Mouse (Mus musculus) hindbrain, embryonic 13.5 days (tissue): ENCODE data around the gene Zfp28. TPM values are rescaled to one million over a fixed set of nuclear protein-coding genes. Genes with fewer than 3 reads are reported as not detected.

Experiments
- ATAC-seq: fragments of 200-750 bp; cut with Nextera tagmentation; 2 replicates; pipeline ENCODE4 v1.8.0; 2017; ENCODE audit warnings: moderate TSS enrichment; ENCODE audit not compliant: low FRiP score
- H3K27ac ChIP-seq: fragments of 300-500 bp; sonication (generic); 2 replicates; pipeline ENCODE4 v1.5.1; 2015; ENCODE audit warnings: inconsistent platforms, mild to moderate bottlenecking, moderate library complexity
- H3K27me3 ChIP-seq: fragments of 300-500 bp; sonication (generic); 2 replicates; pipeline ENCODE4 v1.6.1; 2015; ENCODE audit warnings: mild to moderate bottlenecking, inconsistent platforms
- H3K36me3 ChIP-seq: fragments of 300-500 bp; sonication (generic); 2 replicates; pipeline ENCODE4 v1.6.1; 2015; ENCODE audit warnings: mild to moderate bottlenecking, inconsistent platforms
- H3K4me1 ChIP-seq: fragments of 300-500 bp; sonication (generic); replicated peaks from 2 replicates; pipeline ENCODE4 v1.6.1; 2015; ENCODE audit warnings: inconsistent platforms
- H3K4me2 ChIP-seq: fragments of 300-500 bp; sonication (generic); 2 replicates; pipeline ENCODE4 v1.6.1; 2015; ENCODE audit warnings: inconsistent platforms, mild to moderate bottlenecking, moderate library complexity
- H3K4me3 ChIP-seq: fragments of 300-500 bp; sonication (generic); 2 replicates; pipeline ENCODE4 v1.5.1; 2015; ENCODE audit warnings: mild to moderate bottlenecking, inconsistent platforms
- H3K9ac ChIP-seq: fragments of 300-500 bp; sonication (generic); 2 replicates; pipeline ENCODE4 v1.6.1; 2015; ENCODE audit warnings: mild to moderate bottlenecking, inconsistent platforms
- H3K9me3 ChIP-seq: fragments of 300-500 bp; sonication (generic); 2 replicates; pipeline ENCODE4 v1.6.1; 2016; ENCODE audit warnings: inconsistent platforms
- WGBS: fragments of 180-500 bp; shearing (Covaris S2); methylation state at CpG from one replicate; pipeline ENCODE4 v1.1.7; 2015; 5-methylcytosine and 5-hydroxymethylcytosine counted together
- polyA plus RNA-seq: library from polyadenylated mRNA; unstranded; fragments of >200 nt; fragmentation: Nextera tagmentation; extraction: Ambion mirVana; gene quantifications from 2 replicates; pipeline ENCODE4 v1.2.1, GENCODE M21; 2015

Zfp28 gene
- polyA plus RNA-seq, result 16.2 and 17.0 TPM in 2 replicates

DNA sequence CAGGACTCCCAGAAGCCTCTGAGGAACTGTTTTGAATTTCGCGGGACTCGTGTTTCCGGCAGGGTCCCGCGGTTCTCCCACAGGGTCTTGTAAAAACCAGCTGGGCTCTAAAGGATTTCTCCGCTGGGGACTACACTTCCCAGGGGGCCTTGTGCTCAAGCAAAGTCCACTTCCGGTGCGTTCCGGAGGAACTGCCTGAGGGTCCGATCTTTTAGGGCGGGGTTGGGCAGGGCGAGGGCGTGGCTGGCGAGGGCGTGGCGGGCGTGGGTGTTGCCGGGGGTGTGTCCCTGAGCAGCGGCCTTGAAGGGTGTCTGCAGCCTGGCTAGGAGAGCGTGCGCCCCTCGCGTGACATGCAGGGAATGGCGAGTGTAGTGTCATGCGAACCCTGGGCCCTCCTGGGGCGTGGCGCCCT, at the start of gene Zfp28:
Zfp28 (plus strand) TSS at position 252 of the 412 bp plus-strand sequence.
- Histone ChIP-seq H3K9ac (peak within 1 kb of the TSS; percentile 85), H3K9me3 (no peaks in the 10 kb centered on the region), H3K4me1 (peaks cover 20% of the 10 kb centered on the region), H3K27ac (peak within 1 kb of the TSS; percentile 66), H3K4me3 (peak within 1 kb of the TSS; percentile 72), H3K36me3 (peaks cover 24% of the 10 kb centered on the region), H3K27me3 (no peaks in the 10 kb centered on the region), H3K4me2 (peak within 1 kb of the TSS; percentile 78)
- WGBS, result under 1% methylated on average over 28 of the region's 28 CpGs
- peak; percentile 96 for ATAC-seq

DNA sequence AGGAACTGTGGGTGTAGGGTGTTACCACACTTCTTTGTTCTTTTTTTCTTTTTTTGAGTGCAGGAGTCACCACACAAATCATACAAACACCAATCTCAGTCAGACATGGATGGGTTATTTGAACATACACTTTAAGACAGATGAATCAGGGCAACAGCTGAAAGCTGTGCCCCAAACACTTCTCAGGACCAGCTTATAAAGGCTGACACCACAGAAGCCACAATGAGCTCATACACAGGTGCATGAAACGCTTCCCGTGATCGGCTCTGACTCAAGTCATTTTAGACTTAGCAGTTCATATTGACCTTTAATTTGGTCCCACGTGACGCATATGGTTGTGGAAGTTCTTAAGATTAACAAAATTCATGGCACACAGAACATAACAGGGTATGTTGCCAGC, 43.2 kb upstream of the Zfp28 start:
- WGBS, result 84% methylated on average over 5 of the region's 5 CpGs
- H3K4me2 ChIP-seq, result no peak overlapping the region
- peaks cover 3% of the 10 kb centered on the region; the same call in 1 of the 2 replicates for H3K27me3 ChIP-seq
- no peaks in the 10 kb centered on the region for H3K9me3 ChIP-seq
- ATAC-seq, result no peak
- no peaks in the 10 kb centered on the region; the same call in 1 of the 2 replicates for H3K4me1 ChIP-seq
- no peak overlapping the region for H3K9ac ChIP-seq
- no peak overlapping the region for H3K4me3 ChIP-seq
- H3K36me3 ChIP-seq, result no peaks in the 10 kb centered on the region
- H3K27ac ChIP-seq, result no peak overlapping the region

GRCm38 (mm10) chr7:6343501-6344071, 39.5 kb upstream of the Zfp28 start, which contains the start of gene Gm3854:
Gm3854 (plus strand) TSS chr7:6343759.
- Histone ChIP-seq H3K27ac (peak within 1 kb of the TSS; percentile 90), H3K27me3 (peaks cover 3% of the 10 kb centered on the region; the same call in 1 of the 2 replicates), H3K4me2 (peak within 1 kb of the TSS; percentile 51), H3K4me3 (peak within 1 kb of the TSS; percentile 68), H3K36me3 (no peaks in the 10 kb centered on the region), H3K9me3 (no peaks in the 10 kb centered on the region), H3K9ac (peak within 1 kb of the TSS; percentile 77), H3K4me1 (no peaks in the 10 kb centered on the region; the same call in 1 of the 2 replicates)
- under 1% methylated on average over 26 of the region's 26 CpGs for WGBS
- ATAC-seq, result peak; percentile 94

DNA sequence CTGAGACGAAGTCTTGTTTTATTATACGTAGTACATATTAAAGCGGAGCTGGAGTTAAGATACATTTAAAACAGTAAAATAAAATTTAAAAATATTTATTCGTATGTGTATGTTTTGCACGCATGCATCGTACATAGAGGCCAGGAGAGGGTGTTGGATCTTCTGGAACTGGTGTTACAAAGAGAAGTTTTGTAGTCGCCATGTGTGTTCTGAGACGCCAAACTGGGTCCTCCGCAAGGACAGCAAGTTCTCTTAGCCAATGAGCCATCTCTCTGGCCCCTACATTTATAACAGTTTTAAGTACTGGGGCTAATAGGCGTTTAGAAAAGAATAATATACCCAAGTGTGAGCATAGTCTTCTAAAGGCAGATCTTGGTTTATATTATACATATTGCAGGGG, 39.0 kb upstream of the Zfp28 start:
- Histone ChIP-seq H3K27me3 (no peaks in the 10 kb centered on the region), H3K27ac (peak overlapping the region; percentile 90; the same call in 1 of the 2 replicates), H3K9ac (peak overlapping the region; percentile 77), H3K4me1 (no peaks in the 10 kb centered on the region; the same call in 1 of the 2 replicates), H3K36me3 (no peaks in the 10 kb centered on the region), H3K4me2 (peak overlapping the region; percentile 51), H3K4me3 (peak overlapping the region; percentile 68), H3K9me3 (no peaks in the 10 kb centered on the region)
- WGBS, result 35% methylated on average over 10 of the region's 10 CpGs
- peak; percentile 37 for ATAC-seq

- H3K9me3 ChIP-seq, result no peaks in the 10 kb centered on the region
- H3K4me1 ChIP-seq, result 0 out of 2 replicates have a peak, but pooled peaks cover 2% of the 10 kb centered on the region
- no peak overlapping the region for H3K27ac ChIP-seq
- ATAC-seq, result no peak
- peaks cover 19% of the 10 kb centered on the region for H3K36me3 ChIP-seq
- H3K9ac ChIP-seq, result no peak overlapping the region
- WGBS, result 80% methylated on average over 2 of the region's 2 CpGs
- H3K4me2 ChIP-seq, result no peak overlapping the region
- H3K27me3 ChIP-seq, result no peaks in the 10 kb centered on the region
- no peak overlapping the region for H3K4me3 ChIP-seq
Observed at GRCm38 (mm10) chr7:6358121-6358520, 25.0 kb upstream of the Zfp28 start.

GRCm38 (mm10) chr7:6358937-6359590, 24.0 kb upstream of the Zfp28 start:
- Histone ChIP-seq H3K27me3 (no peaks in the 10 kb centered on the region), H3K36me3 (peaks cover 10% of the 10 kb centered on the region), H3K9ac (no peak overlapping the region), H3K4me2 (no peak overlapping the region), H3K27ac (peak overlapping the region; percentile 62), H3K4me3 (no peak overlapping the region), H3K9me3 (no peaks in the 10 kb centered on the region), H3K4me1 (peaks cover 9% of the 10 kb centered on the region)
- no peak for ATAC-seq
- WGBS, result 52% methylated on average over 10 of the region's 10 CpGs

DNA sequence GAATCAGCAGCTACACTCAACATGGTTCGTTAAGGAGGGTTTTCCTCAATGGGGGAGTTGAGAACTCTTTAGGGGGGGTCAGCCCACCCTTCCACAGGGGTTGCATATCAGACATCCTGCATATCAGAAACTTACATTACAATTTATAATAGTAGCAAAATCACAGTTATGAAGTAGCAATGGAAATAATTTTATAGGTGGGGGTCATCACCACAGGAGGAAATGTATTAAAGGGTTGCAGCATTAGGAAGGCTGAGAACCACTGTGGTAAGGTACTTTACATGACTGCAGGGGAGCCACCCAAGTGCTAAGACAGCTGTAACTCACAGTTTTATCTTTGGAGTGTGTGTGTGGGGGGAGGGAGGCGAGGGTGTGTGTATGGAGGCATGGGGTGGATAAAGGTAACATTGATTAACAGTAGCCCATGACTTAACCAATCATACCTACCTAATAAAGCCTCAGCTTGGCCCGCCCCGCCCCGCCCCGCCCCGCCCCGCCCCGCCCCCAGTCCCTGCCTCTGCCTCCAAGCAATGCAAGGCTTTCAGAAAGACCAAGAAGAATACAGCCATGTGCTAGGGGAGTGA, 22.5 kb upstream of the Zfp28 start:
- H3K9me3 ChIP-seq, result no peaks in the 10 kb centered on the region
- no peak overlapping the region for H3K9ac ChIP-seq
- peaks cover 15% of the 10 kb centered on the region for H3K4me1 ChIP-seq
- no peak overlapping the region for H3K27ac ChIP-seq
- H3K4me2 ChIP-seq, result no peak overlapping the region
- no peak for ATAC-seq
- H3K36me3 ChIP-seq, result no peaks in the 10 kb centered on the region
- H3K4me3 ChIP-seq, result no peak overlapping the region
- 17% methylated on average over 9 of the region's 9 CpGs for WGBS
- H3K27me3 ChIP-seq, result no peaks in the 10 kb centered on the region

DNA sequence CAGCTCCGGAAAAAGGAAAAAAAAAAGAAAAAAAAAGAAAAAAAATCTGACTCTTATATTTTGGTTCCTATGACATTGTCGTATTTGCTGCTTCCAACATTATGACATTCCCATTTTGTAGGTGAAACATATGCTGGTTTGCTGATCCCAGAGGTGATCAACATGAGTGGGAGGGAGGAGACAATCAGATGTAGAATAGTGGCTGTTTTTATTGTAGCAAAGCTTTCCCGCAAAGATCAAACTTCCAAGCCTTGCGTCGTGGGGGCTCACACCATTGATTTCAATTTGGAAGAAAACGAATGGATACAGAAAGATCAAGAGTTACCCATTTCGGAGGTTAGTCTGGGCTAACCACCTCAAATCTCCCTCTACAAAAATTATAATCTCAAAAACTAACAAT, 21.3 kb upstream of the Zfp28 start:
- no peak for ATAC-seq
- H3K4me3 ChIP-seq, result peak overlapping the region; percentile 54
- peak overlapping the region; percentile 73 for H3K9ac ChIP-seq
- peak overlapping the region; percentile 95 for H3K27ac ChIP-seq
- H3K4me1 ChIP-seq, result peaks cover 15% of the 10 kb centered on the region
- no peaks in the 10 kb centered on the region for H3K27me3 ChIP-seq
- 24% methylated on average over 7 of the region's 7 CpGs for WGBS
- H3K4me2 ChIP-seq, result peak overlapping the region; percentile 64
- no peaks in the 10 kb centered on the region for H3K36me3 ChIP-seq
- no peaks in the 10 kb centered on the region for H3K9me3 ChIP-seq

GRCm38 (mm10) chr7:6362268-6363046, 20.6 kb upstream of the Zfp28 start:
- Histone ChIP-seq H3K4me2 (peak overlapping the region; percentile 64), H3K4me3 (peak overlapping the region; percentile 54), H3K36me3 (no peaks in the 10 kb centered on the region), H3K4me1 (peaks cover 15% of the 10 kb centered on the region), H3K27ac (peak overlapping the region; percentile 95), H3K9me3 (no peaks in the 10 kb centered on the region), H3K27me3 (no peaks in the 10 kb centered on the region), H3K9ac (peak overlapping the region; percentile 73)
- peak; percentile 93 for ATAC-seq
- WGBS, result under 1% methylated on average over 38 of the region's 38 CpGs

DNA sequence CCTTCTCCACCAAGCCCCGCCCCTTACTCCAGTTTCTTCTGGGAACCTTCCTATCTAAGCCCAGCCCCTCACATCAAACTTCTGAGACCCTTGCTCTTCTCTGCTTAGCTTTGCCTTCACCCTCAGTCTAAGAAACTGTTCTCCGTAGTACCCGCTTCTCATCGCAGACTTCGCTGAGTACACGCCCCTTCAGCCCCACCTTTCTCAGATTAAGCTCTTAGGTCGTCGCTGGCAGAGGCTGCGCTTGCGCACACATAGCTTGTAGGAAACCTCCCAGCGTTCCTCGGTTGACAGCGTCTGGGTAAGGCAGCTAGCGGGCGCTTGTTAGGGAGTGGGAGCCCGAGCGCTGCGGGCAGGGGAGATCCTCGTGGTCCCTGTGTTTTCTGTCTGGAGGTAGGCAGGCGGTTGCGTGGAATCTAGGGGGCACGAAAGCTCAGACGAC, 20.0 kb upstream of the Zfp28 start, which contains the start of gene Zfp78:
Zfp78 (plus strand) TSS at position 234 of the 442 bp plus-strand sequence.
- Histone ChIP-seq H3K27me3 (no peaks in the 10 kb centered on the region), H3K4me3 (peak within 1 kb of the TSS; percentile 54), H3K4me1 (peaks cover 15% of the 10 kb centered on the region), H3K36me3 (no peaks in the 10 kb centered on the region), H3K9ac (peak within 1 kb of the TSS; percentile 73), H3K9me3 (no peaks in the 10 kb centered on the region), H3K27ac (peak within 1 kb of the TSS; percentile 95), H3K4me2 (peak within 1 kb of the TSS; percentile 64)
- peak; percentile 84 for ATAC-seq
- under 1% methylated on average over 23 of the region's 23 CpGs for WGBS

DNA sequence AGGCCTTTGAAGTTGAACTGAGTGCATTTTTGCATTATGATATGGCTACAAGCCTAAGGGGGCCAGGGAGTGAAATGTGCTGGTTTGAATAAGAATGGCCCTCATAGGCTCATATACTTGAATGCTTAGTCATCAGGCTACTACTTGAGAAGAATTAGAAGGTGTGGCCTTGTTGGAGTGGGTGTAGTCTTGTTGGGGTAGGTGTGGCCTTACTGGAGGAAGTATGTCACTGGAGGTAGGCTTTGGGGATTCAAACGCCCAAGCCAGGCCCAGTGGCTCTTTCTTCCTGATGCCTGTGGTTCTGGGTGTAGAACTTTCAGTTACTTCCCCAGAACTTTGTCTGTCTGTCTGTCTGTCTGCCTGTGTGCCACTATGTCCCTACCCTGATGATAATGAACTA, 18.3 kb upstream of the Zfp28 start:
- no peak overlapping the region for H3K4me2 ChIP-seq
- H3K9ac ChIP-seq, result no peak overlapping the region
- H3K9me3 ChIP-seq, result no peaks in the 10 kb centered on the region
- no peaks in the 10 kb centered on the region for H3K36me3 ChIP-seq
- 59% methylated on average over 1 of the region's 1 CpGs for WGBS
- peaks cover 15% of the 10 kb centered on the region for H3K4me1 ChIP-seq
- ATAC-seq, result no peak
- no peaks in the 10 kb centered on the region for H3K27me3 ChIP-seq
- no peak overlapping the region for H3K4me3 ChIP-seq
- H3K27ac ChIP-seq, result no peak overlapping the region

DNA sequence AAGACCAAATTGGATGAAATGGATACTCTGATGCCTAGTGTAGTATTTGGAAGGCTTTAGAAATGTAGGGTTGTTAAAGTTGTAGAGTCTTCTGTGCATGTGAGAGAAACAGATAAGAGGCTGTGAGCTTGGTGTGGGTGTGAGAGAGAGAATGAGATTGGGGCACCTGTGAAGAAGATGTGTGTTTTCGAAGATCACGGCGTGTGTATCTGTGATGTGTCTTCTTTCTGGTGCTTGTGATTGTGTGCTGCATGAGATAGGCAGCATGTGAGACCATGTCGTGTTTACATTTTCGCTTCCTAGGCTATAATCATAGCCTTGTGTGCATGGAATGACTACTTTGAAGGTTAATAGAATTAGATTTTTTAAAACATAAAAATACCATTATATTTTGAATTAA, 15.9 kb upstream of the Zfp28 start:
- no peak overlapping the region for H3K9ac ChIP-seq
- WGBS, result 90% methylated on average over 5 of the region's 5 CpGs
- peaks cover 4% of the 10 kb centered on the region for H3K36me3 ChIP-seq
- no peak overlapping the region for H3K4me3 ChIP-seq
- H3K4me1 ChIP-seq, result peaks cover 13% of the 10 kb centered on the region
- no peaks in the 10 kb centered on the region for H3K27me3 ChIP-seq
- H3K27ac ChIP-seq, result no peak overlapping the region
- ATAC-seq, result no peak
- H3K4me2 ChIP-seq, result no peak overlapping the region
- H3K9me3 ChIP-seq, result no peaks in the 10 kb centered on the region
